In genomic region chr13:119462596-119463560, GRCm38 (mm10) we compare ENCODE assay signal across 8 mouse cellular contexts. TPM values are rescaled to one million over a fixed set of nuclear protein-coding genes. Genes with fewer than 3 reads are reported as not detected.
DNase-seq lines count a peak whose midpoint lies in the region; ATAC-seq and TF ChIP-seq lines count a peak whose summit lies in the region.

Gene 4833420G17Rik (plus strand): TSS chr13:119462768.

- TF ChIP-seq POLR2A in ES-Bruce4 (IDR thresholded peaks at IDR 0.05; ENCODE audit: insufficient read depth, low read length), result peak; percentile 90

- 0 out of 2 replicates have a peak, but pooled peaks have one; percentile 4 for TF ChIP-seq EP300 in ES-Bruce4 (IDR thresholded peaks at IDR 0.05; ENCODE audit: insufficient read depth, low read depth, low read length)
- TF ChIP-seq EP300 in liver, postnatal 0 days (IDR thresholded peaks at IDR 0.05; ENCODE audit: low read depth), result peak; percentile 81

- peak within 1 kb of the TSS; percentile 38 for H3K27ac ChIP-seq in ES-Bruce4 (ENCODE audit: insufficient read depth, low read length)
- peak within 1 kb of the TSS; percentile 63; the same call in 1 of the 2 replicates for H3K27ac ChIP-seq in forebrain, embryonic 13.5 days
- H3K27ac ChIP-seq in liver, postnatal 0 days (ENCODE audit: low read depth), result peak within 1 kb of the TSS; percentile 83
- peak within 1 kb of the TSS; percentile 70 for H3K27ac ChIP-seq in neural tube, embryonic 14.5 days (ENCODE audit: low read depth, low read length)

- intact Hi-C loops in heart, postnatal 10 days (cut with DNase I), result loop anchor here (1.0 to 5.0 kb wide), 3 partner anchors 24 to 71 kb away; partner anchors contain the start of gene Paip1

- TF ChIP-seq CTCF in ES-Bruce4 (IDR thresholded peaks at IDR 0.05; ENCODE audit: low read depth, low read length), result no peak
- TF ChIP-seq CTCF in liver, postnatal 0 days (IDR thresholded peaks at IDR 0.05; ENCODE audit: low read depth), result no peak

- peaks cover 17% of the 10 kb centered on the region for H3K36me3 ChIP-seq in ES-Bruce4 (ENCODE audit: control insufficient read depth, insufficient read depth, low read length, poor library complexity, severe bottlenecking)
- peaks cover 38% of the 10 kb centered on the region for H3K36me3 ChIP-seq in forebrain, embryonic 13.5 days (ENCODE audit: poor library complexity, severe bottlenecking)
- peaks cover 28% of the 10 kb centered on the region for H3K36me3 ChIP-seq in liver, postnatal 0 days (replicated peaks; ENCODE audit: insufficient read depth, low read length)
- H3K36me3 ChIP-seq in neural tube, embryonic 14.5 days (ENCODE audit: control insufficient read depth, insufficient read depth, low read length), result peaks cover 17% of the 10 kb centered on the region

- H3K9ac ChIP-seq in ES-Bruce4 (ENCODE audit: low read depth, poor library complexity, severe bottlenecking), result peak within 1 kb of the TSS; percentile 82
- peak within 1 kb of the TSS; percentile 83 for H3K9ac ChIP-seq in forebrain, embryonic 13.5 days
- H3K9ac ChIP-seq in liver, postnatal 0 days (replicated peaks), result peak within 1 kb of the TSS; percentile 61
- peak within 1 kb of the TSS; percentile 72 for H3K9ac ChIP-seq in neural tube, embryonic 14.5 days (replicated peaks; ENCODE audit: low read depth, low read length)

- H3K4me1 ChIP-seq in ES-Bruce4 (ENCODE audit: control insufficient read depth, insufficient read depth, low read length), result no peaks in the 10 kb centered on the region
- H3K4me1 ChIP-seq in forebrain, embryonic 13.5 days, result peaks cover 21% of the 10 kb centered on the region
- H3K4me1 ChIP-seq in liver, postnatal 0 days (ENCODE audit: insufficient read depth), result peaks cover 9% of the 10 kb centered on the region
- peaks cover 14% of the 10 kb centered on the region for H3K4me1 ChIP-seq in neural tube, embryonic 14.5 days (ENCODE audit: control insufficient read depth, insufficient read depth, low read length)

- H3K27me3 ChIP-seq in ES-Bruce4 (ENCODE audit: control insufficient read depth, insufficient read depth, low read length, poor library complexity, severe bottlenecking), result no peaks in the 10 kb centered on the region
- H3K27me3 ChIP-seq in forebrain, embryonic 13.5 days, result no peaks in the 10 kb centered on the region
- H3K27me3 ChIP-seq in liver, postnatal 0 days (ENCODE audit: insufficient read depth, low read length), result no peaks in the 10 kb centered on the region
- H3K27me3 ChIP-seq in neural tube, embryonic 14.5 days (ENCODE audit: control insufficient read depth, insufficient read depth, low read length), result no peaks in the 10 kb centered on the region; the same call in 1 of the 2 replicates

- peak; percentile 91 to 95 for DNase-seq in heart, postnatal 10 days
- peak; percentile 74 for DNase-seq in large intestine, adult 2 months (ENCODE audit: low read depth, low spot score)
- DNase-seq in liver, postnatal 0 days, result peak; percentile 93
- DNase-seq in testis, postnatal 10 days (ENCODE audit: low spot score), result peak; percentile 87

- H3K9me3 ChIP-seq in ES-Bruce4 (replicated peaks; ENCODE audit: control insufficient read depth, insufficient read depth, low read length, poor library complexity, severe bottlenecking), result no peaks in the 10 kb centered on the region
- no peaks in the 10 kb centered on the region for H3K9me3 ChIP-seq in forebrain, embryonic 13.5 days (replicated peaks)
- H3K9me3 ChIP-seq in liver, postnatal 0 days (ENCODE audit: low read length), result no peaks in the 10 kb centered on the region
- no peaks in the 10 kb centered on the region for H3K9me3 ChIP-seq in neural tube, embryonic 14.5 days (ENCODE audit: control insufficient read depth, low read length)

- peak within 1 kb of the TSS; percentile 82 for H3K4me2 ChIP-seq in forebrain, embryonic 13.5 days
- peak within 1 kb of the TSS; percentile 79 for H3K4me2 ChIP-seq in liver, postnatal 0 days (ENCODE audit: low read depth, low read length)
- peak within 1 kb of the TSS; percentile 68 for H3K4me2 ChIP-seq in neural tube, embryonic 14.5 days (ENCODE audit: low read depth, low read length)

- peak within 1 kb of the TSS; percentile 87 for H3K4me3 ChIP-seq in ES-Bruce4 (ENCODE audit: low read depth, low read length)
- H3K4me3 ChIP-seq in forebrain, embryonic 13.5 days, result peak within 1 kb of the TSS; percentile 77
- peak within 1 kb of the TSS; percentile 69 for H3K4me3 ChIP-seq in liver, postnatal 0 days (ENCODE audit: low read depth, low read length)
- peak within 1 kb of the TSS; percentile 73 for H3K4me3 ChIP-seq in neural tube, embryonic 14.5 days (ENCODE audit: low read depth, low read length)

- WGBS in forebrain, embryonic 13.5 days, result 11% methylated on average over 57 of the region's 57 CpGs
- WGBS in large intestine, adult 2 months, result 11% methylated on average over 57 of the region's 57 CpGs
- WGBS in liver, postnatal 0 days (ENCODE audit: insufficient replicate concordance), result under 1% methylated on average over 57 of the region's 57 CpGs
- 3% methylated on average over 57 of the region's 57 CpGs for WGBS in neural tube, embryonic 14.5 days

- peak; percentile 98 for ATAC-seq in cerebellum, adult (ENCODE audit: insufficient number of reproducible peaks, low FRiP score, low TSS enrichment)
- ATAC-seq in forebrain, embryonic 13.5 days, result peak; percentile 98
- ATAC-seq in liver, postnatal 0 days, result peak; percentile 99
- peak; percentile 99 for ATAC-seq in neural tube, embryonic 14.5 days (ENCODE audit: low read depth)

RNA-seq across cellular contexts. Expression of gene 4833420G17Rik, which starts in this region (rescaled TPM):
- 69.1 and 79.3 TPM in 2 replicates for polyA plus RNA-seq in ES-Bruce4 (2011; ENCODE audit: insufficient read depth, insufficient read length, low read depth, missing spikeins)
- polyA plus RNA-seq in forebrain, embryonic 13.5 days (2015; fragmentation: Nextera tagmentation; extraction: Ambion mirVana), result 113 and 118 TPM in 2 replicates
- 10 to 100 TPM; 13.6 to 15.2 TPM for total RNA-seq in heart, postnatal 10 days (2021)
- polyA plus RNA-seq in large intestine, adult 2 months (2012; rRNA removed), result 11.7 and 30.2 TPM in 2 replicates
- polyA plus RNA-seq in liver, postnatal 0 days (2015; fragmentation: Nextera tagmentation; extraction: Ambion mirVana), result 18.4 and 18.6 TPM in 2 replicates
- polyA plus RNA-seq in neural tube, embryonic 14.5 days (2014; fragmentation: Nextera tagmentation; extraction: Ambion mirVana), result 98.6 and 122 TPM in 2 replicates

Comparison
In these comparisons a context has a peak if more than half of its experiments do, and no peak if none do; other contexts are left out.
1. Peak in every context shown above with its lines: DNase-seq, ATAC-seq, H3K4me3 ChIP-seq and H3K27ac ChIP-seq.